12 mouse cellular contexts compared by ENCODE assay signal in the genomic region with DNA sequence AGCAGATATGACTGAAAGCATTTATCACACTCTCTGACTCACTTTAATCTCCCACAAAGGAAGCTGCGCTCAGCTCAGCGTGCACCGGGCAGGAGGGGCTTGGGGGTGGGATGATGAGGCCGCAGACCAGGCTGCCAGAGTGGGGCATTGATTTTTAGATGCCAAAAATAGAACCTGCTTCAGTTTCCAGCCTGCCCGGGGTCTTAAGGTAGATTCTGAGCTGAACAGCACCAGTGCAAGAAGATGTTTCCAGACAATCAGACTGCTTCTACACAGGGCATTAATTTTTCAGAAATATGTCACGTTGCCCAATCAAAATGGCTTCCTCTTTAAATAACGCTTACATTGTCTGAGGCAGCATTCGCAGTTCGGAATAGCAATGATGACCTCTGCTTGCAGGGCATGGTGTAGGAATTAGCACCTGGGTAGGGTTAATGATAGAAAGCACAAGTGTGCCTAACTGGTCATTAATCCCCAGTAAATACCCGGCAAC.
DNase-seq lines count a peak whose midpoint lies in the region; ATAC-seq and TF ChIP-seq lines count a peak whose summit lies in the region.
"Had no signal": no experiment of that assay in that cellular context is flagged by ENCODE, and none has a peak within 500 bp of the region (broad histone marks: within the 10 kb centered on the region; RNA-seq: fewer than 3 reads in every experiment).

No protein-coding gene starts in this region.

- no peak for TF ChIP-seq POLR2A in heart, adult 2 months (IDR thresholded peaks at IDR 0.05; ENCODE audit: insufficient read depth, low read depth, low read length)

- H3K36me3 ChIP-seq in heart, embryonic 15.5 days = no peaks in the 10 kb centered on the region
- H3K36me3 ChIP-seq in heart, adult 2 months (ENCODE audit: control insufficient read depth, insufficient read depth, low read length) = no peaks in the 10 kb centered on the region
- H3K36me3 ChIP-seq in forebrain, embryonic 12.5 days (replicated peaks) = no peaks in the 10 kb centered on the region
- no peaks in the 10 kb centered on the region for H3K36me3 ChIP-seq in hindbrain, embryonic 14.5 days (replicated peaks; ENCODE audit: control insufficient read depth, insufficient read depth)
- no peaks in the 10 kb centered on the region for H3K36me3 ChIP-seq in neural tube, embryonic 15.5 days
- H3K36me3 ChIP-seq: kidney, embryonic 15.5 days had no signal

- H3K4me1 ChIP-seq in heart, embryonic 15.5 days (replicated peaks) = peaks cover 3% of the 10 kb centered on the region
- no peaks in the 10 kb centered on the region for H3K4me1 ChIP-seq in heart, adult 2 months (ENCODE audit: control insufficient read depth, insufficient read depth, low read length)
- H3K4me1 ChIP-seq in forebrain, embryonic 12.5 days = peaks cover 4% of the 10 kb centered on the region; the same call in 1 of the 2 replicates
- H3K4me1 ChIP-seq in hindbrain, embryonic 14.5 days (replicated peaks; ENCODE audit: control insufficient read depth, insufficient read depth, low read length) = no peaks in the 10 kb centered on the region
- H3K4me1 ChIP-seq in neural tube, embryonic 15.5 days = 0 out of 2 replicates have a peak, but pooled peaks cover 3% of the 10 kb centered on the region
- H3K4me1 ChIP-seq: kidney, embryonic 15.5 days had no signal

- no peak for TF ChIP-seq EP300 in heart, adult 2 months (IDR thresholded peaks at IDR 0.05; ENCODE audit: insufficient read depth, low read depth, low read length)

- H3K27me3 ChIP-seq in heart, embryonic 15.5 days = no peaks in the 10 kb centered on the region
- H3K27me3 ChIP-seq in heart, adult 2 months (ENCODE audit: control insufficient read depth, insufficient read depth, low read length) = no peaks in the 10 kb centered on the region
- no peaks in the 10 kb centered on the region for H3K27me3 ChIP-seq in forebrain, embryonic 12.5 days
- no peaks in the 10 kb centered on the region for H3K27me3 ChIP-seq in hindbrain, embryonic 14.5 days (ENCODE audit: control insufficient read depth, insufficient read depth, low read length)
- H3K27me3 ChIP-seq in neural tube, embryonic 15.5 days (replicated peaks) = no peaks in the 10 kb centered on the region
- H3K27me3 ChIP-seq: kidney, embryonic 15.5 days had no signal

- H3K9ac ChIP-seq in heart, embryonic 15.5 days = no peak overlapping the region
- no peak overlapping the region for H3K9ac ChIP-seq in heart, adult 2 months (ENCODE audit: low read depth, low read length)
- no peak overlapping the region for H3K9ac ChIP-seq in forebrain, embryonic 12.5 days
- H3K9ac ChIP-seq in hindbrain, embryonic 14.5 days = no peak overlapping the region
- H3K9ac ChIP-seq in neural tube, embryonic 15.5 days (replicated peaks) = no peak overlapping the region
- H3K9ac ChIP-seq: kidney, embryonic 15.5 days had no signal

- no peak for ATAC-seq in heart, embryonic 15.5 days (replicated peaks; ENCODE audit: insufficient number of reproducible peaks, insufficient read depth, low FRiP score, low read depth)
- peak; percentile 60; the same call in 1 of the 2 replicates for ATAC-seq in forebrain, embryonic 12.5 days (ENCODE audit: low FRiP score)
- peak; percentile 40; the same call in 1 of the 2 replicates for ATAC-seq in hindbrain, embryonic 14.5 days (ENCODE audit: low FRiP score)
- peak; percentile 50 for ATAC-seq in neural tube, embryonic 15.5 days (ENCODE audit: low FRiP score)
- no peak for ATAC-seq in megakaryocyte-erythroid progenitor cell, adult 5-6 weeks (replicated peaks; ENCODE audit: low FRiP score, low TSS enrichment, poor library complexity, severe bottlenecking)
- ATAC-seq: lung, postnatal 0 days had no signal

- no peaks in the 10 kb centered on the region for H3K79me2 ChIP-seq in heart, adult 2 months (replicated peaks; ENCODE audit: control insufficient read depth, insufficient read depth, low read length)

- no peaks in the 10 kb centered on the region for H3K9me3 ChIP-seq in heart, embryonic 15.5 days (replicated peaks)
- H3K9me3 ChIP-seq in forebrain, embryonic 12.5 days = no peaks in the 10 kb centered on the region
- no peaks in the 10 kb centered on the region for H3K9me3 ChIP-seq in hindbrain, embryonic 14.5 days (ENCODE audit: control insufficient read depth, low read length)
- H3K9me3 ChIP-seq in neural tube, embryonic 15.5 days (replicated peaks) = no peaks in the 10 kb centered on the region
- H3K9me3 ChIP-seq: kidney, embryonic 15.5 days had no signal

- intact Hi-C loops in heart, adult 2 months (cut with DNase I) = no loop called here

- no peak for TF ChIP-seq CTCF in heart, adult 2 months (IDR thresholded peaks at IDR 0.05)

- 45% methylated on average over 10 of the region's 10 CpGs for WGBS in heart, embryonic 15.5 days
- WGBS in heart, adult 2 months = 42% methylated on average over 10 of the region's 10 CpGs
- WGBS in forebrain, embryonic 12.5 days = 67% methylated on average over 10 of the region's 10 CpGs
- WGBS in hindbrain, embryonic 14.5 days = 40% methylated on average over 10 of the region's 10 CpGs
- 57% methylated on average over 10 of the region's 10 CpGs for WGBS in neural tube, embryonic 15.5 days

- no peak for DNase-seq in heart, adult 2 months
- DNase-seq in hindbrain, embryonic 14.5 days (ENCODE audit: low spot score) = no peak
- no peak for DNase-seq in kidney, adult 9 months
- DNase-seq: gastrocnemius, postnatal 25 days; layer of hippocampus, postnatal 36 days; right cerebral cortex, adult 18-20 months had no signal

- H3K4me3 ChIP-seq in heart, embryonic 15.5 days = no peak overlapping the region
- H3K4me3 ChIP-seq in heart, adult 2 months = no peak overlapping the region
- no peak overlapping the region for H3K4me3 ChIP-seq in forebrain, embryonic 12.5 days (replicated peaks)
- H3K4me3 ChIP-seq in hindbrain, embryonic 14.5 days (replicated peaks; ENCODE audit: low read length) = no peak overlapping the region
- no peak overlapping the region for H3K4me3 ChIP-seq in neural tube, embryonic 15.5 days (replicated peaks)
- H3K4me3 ChIP-seq: kidney, embryonic 15.5 days had no signal

- no peak overlapping the region for H3K27ac ChIP-seq in heart, embryonic 15.5 days
- H3K27ac ChIP-seq in heart, adult 2 months = no peak overlapping the region
- H3K27ac ChIP-seq in forebrain, embryonic 12.5 days = 0 out of 2 replicates have a peak overlapping the region, but pooled peaks have one; percentile 8
- H3K27ac ChIP-seq in hindbrain, embryonic 14.5 days = peak overlapping the region; percentile 64
- H3K27ac ChIP-seq in neural tube, embryonic 15.5 days (replicated peaks) = no peak overlapping the region
- H3K27ac ChIP-seq: kidney, embryonic 15.5 days had no signal

- peak overlapping the region; percentile 13; the same call in 1 of the 2 replicates for H3K4me2 ChIP-seq in heart, embryonic 15.5 days
- H3K4me2 ChIP-seq in forebrain, embryonic 12.5 days = no peak overlapping the region
- H3K4me2 ChIP-seq in hindbrain, embryonic 14.5 days (replicated peaks) = 0 out of 2 replicates have a peak overlapping the region, but pooled peaks have one; percentile 10
- no peak overlapping the region for H3K4me2 ChIP-seq in neural tube, embryonic 15.5 days
- H3K4me2 ChIP-seq: kidney, embryonic 15.5 days had no signal

Comparison
In these comparisons a context has a peak if more than half of its experiments do, and no peak if none do; other contexts are left out.
1. ATAC-seq: peak in forebrain, embryonic 12.5 days (single experiment), hindbrain, embryonic 14.5 days (single experiment) and neural tube, embryonic 15.5 days (single experiment); none in heart, embryonic 15.5 days (single experiment) and megakaryocyte-erythroid progenitor cell, adult 5-6 weeks (single experiment).
2. H3K27ac ChIP-seq: peak in forebrain, embryonic 12.5 days (single experiment) and hindbrain, embryonic 14.5 days (single experiment); none in heart, embryonic 15.5 days (single experiment), heart, adult 2 months (single experiment) and neural tube, embryonic 15.5 days (single experiment).
3. H3K4me2 ChIP-seq: peak in heart, embryonic 15.5 days (single experiment) and hindbrain, embryonic 14.5 days (single experiment); none in forebrain, embryonic 12.5 days (single experiment) and neural tube, embryonic 15.5 days (single experiment).